Mouse (Mus musculus): ENCODE results near the gene Gusb. TPM values are rescaled to one million over a fixed set of nuclear protein-coding genes. Genes with fewer than 3 reads are reported as not detected.
A peak's percentile ranks its signal among the peaks of the same experiment; 100 is the strongest.

The Gusb gene
- total RNA-seq, 4 experiments from 2014 or later: 57.5 to 75.2 (median 68.5) TPM

DNA sequence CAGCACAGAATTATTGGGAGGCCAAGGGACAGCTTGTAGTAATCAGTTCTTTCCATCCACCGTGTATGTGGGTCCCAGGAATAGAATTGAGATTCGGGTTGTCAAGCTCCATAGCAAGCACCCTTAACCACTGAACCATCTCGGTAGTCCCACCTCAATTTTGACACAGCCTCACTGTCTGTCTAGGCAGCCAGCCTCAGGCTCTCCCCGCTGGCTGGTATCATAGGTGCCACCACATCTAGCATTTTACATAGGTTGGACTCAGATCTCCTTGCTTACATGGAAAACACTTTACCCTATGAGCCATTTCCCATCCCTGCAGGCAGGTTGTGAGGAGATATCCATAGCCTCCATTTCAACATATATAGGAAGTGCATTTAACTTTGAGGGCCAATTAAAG, 28.5 kb downstream of the Gusb start:
- DNase-seq: no peak

DNA sequence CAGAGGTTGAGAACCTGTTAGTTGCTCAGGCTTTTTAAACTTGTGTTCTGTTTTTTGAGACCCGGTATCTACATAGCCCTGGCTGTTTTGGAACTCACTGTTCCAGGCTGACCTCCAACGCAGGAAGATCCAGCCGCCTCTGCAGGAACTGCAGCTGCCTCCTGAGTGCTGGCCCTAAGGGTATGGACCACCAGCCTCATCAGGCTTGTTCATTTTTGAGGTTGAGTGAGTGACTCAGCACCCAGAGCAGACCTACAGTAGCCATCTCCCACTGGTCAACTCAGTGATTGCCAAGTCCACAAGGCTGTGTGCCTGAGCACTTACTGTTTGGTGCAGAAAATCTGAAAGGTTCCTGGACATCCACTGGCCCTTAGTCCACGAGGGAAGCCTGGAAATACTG, 31.4 kb downstream of the Gusb start:
- DNase-seq: no peak

DNA sequence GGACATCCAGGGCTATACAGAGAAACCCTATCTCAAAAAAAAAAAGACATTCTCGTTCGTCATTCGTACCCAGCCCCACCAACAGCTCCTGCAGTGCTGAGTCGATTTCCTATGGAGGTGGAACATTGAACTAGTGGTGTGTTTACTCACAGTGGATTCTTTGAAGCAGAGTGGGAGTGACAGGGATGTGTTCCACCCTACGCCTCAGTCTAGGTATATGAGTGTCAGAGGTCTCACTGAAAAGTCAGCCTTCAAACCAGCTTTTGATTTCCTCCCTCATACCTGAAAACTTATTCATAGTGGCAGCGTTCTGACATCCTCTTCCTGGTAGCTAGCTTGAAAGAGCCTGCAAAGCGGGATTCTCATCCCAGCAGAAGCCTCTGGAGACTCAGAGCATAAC, 34.4 kb downstream of the Gusb start:
- no peak for DNase-seq

DNA sequence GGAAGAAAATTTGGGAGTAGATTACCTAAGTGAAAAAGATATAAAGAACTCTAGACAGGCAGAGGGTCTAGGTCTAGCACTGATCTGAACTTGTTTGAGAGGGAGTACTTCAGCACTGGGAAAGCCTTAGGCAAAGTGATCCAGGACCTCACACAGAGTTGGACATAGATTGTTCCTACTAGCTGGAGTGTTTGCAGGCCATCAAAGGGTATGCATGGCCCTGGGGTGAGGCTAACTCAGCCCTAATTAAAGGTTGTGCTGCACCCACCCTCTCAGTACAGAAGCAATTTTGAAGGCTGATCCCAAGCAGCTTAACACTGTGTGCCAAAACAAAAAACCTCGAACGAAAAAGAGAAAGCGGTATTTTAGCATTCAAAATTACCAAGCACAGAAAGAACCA, 36.4 kb downstream of the Gusb start:
- DNase-seq: no peak

DNA sequence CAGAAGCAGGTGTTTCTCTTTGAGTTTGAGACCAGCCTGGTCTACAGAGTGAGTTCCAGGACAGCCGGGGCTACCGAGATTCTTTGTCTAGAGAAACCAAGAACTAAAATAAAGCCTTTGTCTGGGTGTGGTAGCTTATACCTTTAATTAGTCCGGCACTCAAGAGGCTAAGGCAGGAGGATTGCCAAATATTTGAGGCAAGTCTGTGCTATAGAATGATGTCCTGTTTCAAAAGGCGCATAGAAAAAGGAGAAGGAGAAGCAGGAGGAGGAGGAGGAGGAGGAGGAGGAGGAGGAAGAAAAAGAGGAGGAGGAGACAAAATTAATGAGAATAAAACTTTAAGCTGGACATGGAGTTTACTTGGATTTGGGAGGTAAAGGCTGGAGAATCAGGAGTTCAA, 39.6 kb downstream of the Gusb start:
- no peak for DNase-seq

DNA sequence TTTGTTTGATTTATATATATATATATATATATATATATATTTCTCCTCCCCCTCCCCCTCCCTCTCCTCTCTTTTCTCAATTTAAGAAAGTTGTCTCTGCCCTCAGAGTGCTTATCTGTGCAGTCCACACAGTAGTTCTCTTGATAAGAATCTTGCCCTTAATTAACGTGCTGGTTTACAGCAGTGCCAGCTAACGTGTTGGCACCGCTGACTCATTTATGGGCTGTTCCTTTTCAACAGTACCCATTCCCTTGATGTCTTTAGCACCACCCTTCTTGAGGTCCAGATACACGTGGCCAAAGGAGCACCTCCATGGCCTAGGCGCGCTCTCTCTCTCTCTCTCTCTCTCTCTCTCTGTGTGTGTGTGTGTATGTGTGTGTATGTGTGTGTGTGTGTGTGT, 47.1 kb downstream of the Gusb start:
- no peak for DNase-seq

DNA sequence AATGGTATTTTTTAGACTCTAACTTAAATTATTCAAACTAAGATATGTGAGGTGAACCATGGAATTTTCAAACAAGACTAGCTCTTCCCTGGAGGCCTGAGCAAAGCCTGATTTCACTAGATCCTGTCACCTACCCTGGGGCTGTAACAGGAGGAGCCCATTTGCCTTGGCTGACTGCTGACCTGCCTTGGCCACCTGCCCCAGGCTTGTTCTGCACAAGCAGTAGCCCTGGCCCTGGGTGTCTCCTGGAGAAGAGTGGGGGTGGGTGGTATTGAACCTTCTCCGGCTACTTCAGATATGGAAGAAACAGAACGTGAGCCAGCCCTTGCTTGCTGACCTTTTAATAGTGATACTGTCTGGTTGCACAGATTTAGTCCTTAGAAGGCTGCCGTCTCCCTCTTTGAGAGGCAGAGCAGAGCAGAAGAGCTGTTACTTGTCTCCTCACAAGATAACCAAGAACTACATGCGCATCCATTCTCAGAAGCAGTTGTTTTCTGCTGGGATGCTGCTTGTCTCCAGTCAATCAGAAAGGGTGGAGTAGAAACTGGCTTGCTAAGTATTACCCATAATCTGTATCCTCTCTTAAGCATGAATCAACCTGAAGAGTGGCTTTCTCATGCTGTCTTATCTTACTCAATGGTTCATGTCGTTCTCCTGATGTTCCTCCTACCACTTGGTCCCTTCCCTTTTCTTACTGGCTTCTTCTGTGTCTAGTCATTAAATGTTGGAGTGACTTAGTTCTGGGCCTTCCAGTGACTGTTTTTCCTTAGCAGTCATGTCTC, 48.2 kb downstream of the Gusb start:
- no peak for DNase-seq

DNA sequence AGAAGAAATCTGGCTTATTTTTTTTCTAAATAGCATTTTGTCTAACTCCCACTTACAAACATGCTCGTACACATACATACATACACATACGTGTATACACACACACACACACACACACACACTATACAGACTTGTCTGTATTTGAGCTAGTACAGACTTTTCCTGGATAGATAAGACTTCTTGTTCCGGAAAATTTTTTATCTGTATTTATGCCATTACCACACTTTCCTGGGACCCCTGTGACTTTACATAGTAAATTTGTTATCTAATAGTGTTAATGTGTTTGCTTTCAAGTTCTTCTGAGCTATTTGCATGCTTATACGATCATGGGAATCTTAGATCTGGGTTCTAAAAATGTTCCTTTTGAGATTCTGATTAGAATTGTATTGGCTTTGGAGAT, 50.7 kb downstream of the Gusb start:
- DNase-seq: no peak

DNA sequence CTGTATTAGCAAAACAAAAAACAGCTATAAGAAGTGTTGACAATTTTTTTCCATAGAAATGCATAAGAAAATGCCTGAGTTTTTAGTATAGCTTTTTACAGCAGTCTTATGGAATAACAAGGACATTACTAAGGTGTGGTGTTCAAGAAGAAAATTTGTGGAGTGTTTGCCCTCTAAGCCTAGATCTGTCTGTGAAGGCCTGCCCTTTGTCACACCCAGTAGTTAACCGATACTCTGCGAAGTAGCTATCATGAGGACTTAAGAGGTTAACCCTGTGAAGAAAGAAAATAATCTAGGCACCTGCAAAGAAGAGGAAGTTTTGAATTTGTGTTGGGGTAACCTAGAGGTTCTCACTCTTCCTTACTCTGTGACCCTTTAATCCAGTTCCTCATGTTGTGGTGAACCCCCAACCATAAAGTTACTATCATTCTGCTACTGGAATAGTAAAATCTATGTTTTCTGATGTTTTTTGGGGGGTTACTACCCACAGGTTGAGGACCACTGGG, 55.3 kb downstream of the Gusb start:
- no peak for DNase-seq

DNA sequence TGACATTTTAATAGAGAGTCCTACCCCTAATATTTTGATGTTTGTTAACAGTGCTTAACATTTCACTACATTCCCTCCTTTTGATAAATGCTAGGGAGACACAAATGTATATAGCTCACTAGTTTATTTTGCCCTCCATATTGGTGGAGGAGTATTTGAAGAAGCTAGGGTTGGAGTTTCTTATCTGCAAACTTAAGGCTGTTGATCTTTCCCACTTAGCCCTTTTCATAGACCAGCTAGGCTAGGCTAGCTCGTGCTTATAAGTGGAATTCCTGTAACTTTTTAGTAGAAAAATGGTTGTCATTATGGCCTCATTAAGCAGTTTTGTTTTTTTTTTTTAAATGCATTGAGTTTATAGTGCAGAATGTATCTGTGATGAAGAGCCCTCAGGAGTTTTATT, 59.4 kb downstream of the Gusb start:
- DNase-seq: no peak

DNA sequence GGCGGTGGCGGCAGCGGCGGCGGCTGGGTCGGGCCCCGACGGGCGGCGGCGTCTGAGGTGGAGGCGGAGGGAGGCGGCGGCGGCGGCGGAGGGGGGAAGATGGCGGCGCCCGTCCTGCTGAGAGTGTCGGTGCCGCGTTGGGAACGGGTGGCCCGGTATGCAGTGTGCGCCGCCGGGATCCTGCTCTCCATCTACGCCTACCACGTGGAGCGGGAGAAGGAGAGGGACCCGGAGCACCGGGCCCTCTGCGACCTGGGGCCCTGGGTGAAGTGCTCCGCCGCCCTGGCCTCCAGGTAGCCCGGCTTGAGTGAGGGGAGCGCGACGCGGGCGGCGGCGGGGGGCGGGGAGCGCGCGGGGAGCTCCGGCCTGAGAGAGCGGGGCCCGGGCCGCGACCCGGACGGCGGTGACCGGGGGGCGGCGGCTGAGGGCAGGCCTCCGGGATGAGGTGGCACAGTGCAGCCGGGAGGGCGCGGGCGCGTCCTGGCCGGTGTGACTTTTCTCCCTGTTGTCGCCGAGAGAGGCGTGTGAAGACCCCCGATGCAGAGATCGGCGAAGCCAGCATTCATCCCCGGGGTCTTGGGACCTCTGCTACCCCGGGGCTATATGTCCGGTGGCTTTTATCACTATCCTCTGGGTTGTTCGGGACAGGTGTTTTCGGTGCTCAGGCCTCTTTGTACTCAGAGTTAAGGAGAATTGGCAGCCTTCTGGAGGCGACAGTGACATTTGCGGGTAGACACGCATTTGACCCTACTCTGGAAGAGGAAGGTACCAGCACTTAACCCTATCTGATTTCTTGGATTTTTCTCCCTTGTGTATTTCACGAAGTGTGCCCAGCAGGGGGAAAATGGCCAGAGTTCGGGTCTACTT, 60.5 kb downstream of the Gusb start:
- peak; percentile 31 for DNase-seq

DNA sequence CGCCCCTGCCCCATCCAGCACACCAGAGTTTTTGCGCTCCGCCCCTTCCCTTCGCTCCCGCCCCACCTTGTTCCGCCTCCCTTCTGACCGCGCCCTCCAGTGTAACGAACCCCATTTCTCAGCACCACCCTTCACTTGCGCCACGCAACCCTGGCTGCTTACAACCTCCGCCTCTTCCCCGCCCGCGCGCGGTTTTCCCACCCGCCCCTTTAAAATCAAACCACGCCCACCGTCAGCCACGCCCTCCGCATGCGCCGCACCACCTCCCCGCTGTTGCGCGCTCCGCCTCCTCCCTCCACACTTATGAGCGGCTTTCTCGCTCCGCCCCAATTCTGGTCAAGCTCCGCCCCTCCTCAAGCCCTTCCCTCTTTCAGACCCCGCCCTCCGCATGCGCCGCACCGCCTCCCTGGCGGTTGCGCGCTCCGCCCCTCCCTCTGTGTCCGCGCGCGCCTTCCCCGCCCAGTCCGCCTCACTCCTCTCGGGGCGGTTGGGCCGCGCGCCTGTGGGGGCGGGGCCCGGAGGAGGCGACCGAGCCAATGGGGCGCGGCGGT, 61.3 kb downstream of the Gusb start, which contains the start of gene Vkorc1l1:
TSS of gene Vkorc1l1 (plus strand) at position 476 of the 551 bp plus-strand sequence.
- peak; percentile 98 for DNase-seq

DNA sequence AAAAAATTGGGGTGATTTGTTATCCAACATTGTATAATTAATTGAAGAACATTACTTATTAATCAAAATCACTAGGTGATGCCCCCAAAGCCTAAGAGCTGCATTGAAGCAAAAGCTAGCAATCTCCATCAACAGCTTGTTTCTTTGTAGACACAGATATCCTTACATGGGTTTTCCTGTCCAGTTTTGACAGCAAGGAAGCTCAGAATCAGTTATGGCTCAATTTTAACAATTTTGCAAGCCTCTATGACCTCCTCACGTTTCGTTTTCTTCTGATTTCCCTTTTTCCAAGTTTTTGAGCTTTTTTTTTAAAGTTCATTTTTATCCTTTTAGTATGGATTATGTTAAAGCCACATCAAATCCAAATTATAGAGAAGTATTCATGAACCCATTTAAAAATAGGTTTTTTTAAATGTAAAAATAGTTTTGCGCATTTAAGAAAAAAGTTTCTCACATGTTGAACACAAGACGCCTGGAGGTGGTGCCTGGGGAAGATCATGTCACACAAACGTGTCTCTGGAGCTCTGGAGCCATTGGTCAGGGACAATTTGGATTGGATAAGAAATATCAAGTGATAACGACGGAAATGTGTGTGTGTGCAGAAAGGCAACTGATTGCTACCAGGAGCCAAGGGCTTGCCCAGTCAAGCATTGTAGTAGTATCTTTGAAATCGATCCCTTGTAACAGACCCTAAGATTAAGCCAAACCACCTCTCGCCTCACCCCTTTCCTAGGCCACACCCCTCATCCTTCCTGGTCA, 61.9 kb downstream of the Gusb start:
- no peak for DNase-seq

DNA sequence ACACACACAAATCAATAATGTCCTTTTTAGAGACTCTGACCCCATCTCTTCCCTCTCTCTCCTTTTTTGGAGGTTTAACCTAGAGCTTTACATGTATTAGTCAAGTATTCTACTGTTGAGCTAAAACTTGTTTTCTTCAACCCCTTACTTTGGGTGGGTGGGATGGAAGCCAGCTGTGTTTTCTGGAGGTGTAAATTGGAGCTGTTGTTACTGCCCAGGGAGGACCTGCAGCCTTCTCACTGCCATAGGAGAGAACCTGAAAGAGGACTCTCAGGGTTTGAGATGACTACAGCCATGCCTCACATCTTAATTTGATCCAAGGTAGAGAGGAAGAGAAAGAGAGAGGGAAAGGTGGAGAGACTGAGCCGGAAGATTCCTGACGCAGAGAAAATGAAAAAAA, 62.6 kb downstream of the Gusb start:
- no peak for DNase-seq

Other genes with a start within 250 kb of the Gusb start
- gene Psph, start 215.6 kb downstream of the Gusb start, total RNA-seq (2022): 10 to 100 TPM; 19.7 to 25.4 (median 22.5) TPM
- 10 to 100 TPM; 30.2 to 69.8 (median 54.5) TPM for gene Sumf2, start 156.1 kb downstream of the Gusb start, total RNA-seq (2022)
- gene Chchd2, start 115.6 kb downstream of the Gusb start, total RNA-seq (2022): 1,000 to 10,000 TPM in 1 of 4 experiments, 100 to 1,000 TPM in 3; 716 to 1,044 (median 882) TPM
- 1 to 10 TPM; 1.5 to 3.3 (median 2.0) TPM for gene Zbed5, start 107.3 kb downstream of the Gusb start, total RNA-seq (2022)
- gene Phkg1, start 104.5 kb downstream of the Gusb start, total RNA-seq (2022): 1 to 10 TPM in 3 of 4 experiments, under 1 TPM in 1; 0.49 to 2.6 (median 1.1) TPM
- gene Nupr1l, start 94.5 kb downstream of the Gusb start, total RNA-seq (2022): 1 to 10 TPM; 3.3 to 7.2 (median 5.0) TPM
- 10 to 100 TPM; 29.2 to 38.6 (median 34.6) TPM for gene Vkorc1l1, start 61.1 kb downstream of the Gusb start, total RNA-seq (2022)
- gene Asl, start 26.2 kb upstream of the Gusb start, total RNA-seq (2022): 100 to 1,000 TPM; 137 to 158 (median 148) TPM
- 10 to 100 TPM; 44.8 to 48.3 (median 47.7) TPM for gene Crcp, start 26.2 kb upstream of the Gusb start, total RNA-seq (2022)
- 10 to 100 TPM; 46.9 to 86.8 (median 67.7) TPM for gene Tpst1, start 70.3 kb upstream of the Gusb start, total RNA-seq (2022)
- gene Kctd7, start 141.8 kb upstream of the Gusb start, total RNA-seq (2022): 10 to 100 TPM; 14.5 to 19.6 (median 17.4) TPM
- gene Rabgef1, start 168.7 kb upstream of the Gusb start, total RNA-seq (2022): 10 to 100 TPM; 32.0 to 53.7 (median 39.0) TPM
- 10 to 100 TPM; 69.6 to 86.9 (median 75.6) TPM for gene Tmem248, start 214.0 kb upstream of the Gusb start, total RNA-seq (2022)

All from adrenal gland, adult 8-10 months (tissue).